Mouse (Mus musculus) cerebellum, adult 9-11 months (tissue): ENCODE measurements at regions not wholly inside any gene's neighbourhood (a gene's known extent, or its start where the extent isn't known, plus 50 kb on each side); places are given as distances from the start of the nearest gene placed in this dataset.

Source experiments
- DNase-seq: peaks from one replicate; pipeline ENCODE4 v3.0.0; 2022

GRCm38 (mm10) chr6:102977122-102977521 lies 404.2 kb upstream of the Cntn3 start:
- DNase-seq, result no peak

GRCm38 (mm10) chr6:103023326-103023725 lies 450.4 kb upstream of the Cntn3 start:
- no peak for DNase-seq

GRCm38 (mm10) chr6:103024006-103024405 lies 451.1 kb upstream of the Cntn3 start:
- peak; percentile 7 for DNase-seq

DNA sequence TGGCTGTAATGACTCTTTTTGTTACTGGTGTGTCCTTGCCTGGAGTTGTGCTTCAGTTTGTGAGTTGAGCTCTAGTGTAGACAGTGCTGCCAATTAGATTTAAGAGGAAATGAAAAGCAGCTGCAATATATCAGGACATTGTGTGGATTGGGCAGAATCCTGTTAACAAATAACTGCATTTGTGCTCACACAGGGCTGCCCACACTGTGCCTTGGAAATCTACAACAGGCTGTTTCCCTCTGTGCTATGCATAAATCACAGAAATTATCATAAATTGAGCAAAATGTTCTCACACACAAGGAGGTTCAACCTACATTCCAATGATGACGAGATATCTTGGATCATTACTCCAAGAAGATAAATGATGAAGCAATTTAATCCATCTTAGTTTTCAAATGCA lies 455.2 kb upstream of the Cntn3 start:
- no peak for DNase-seq

DNA sequence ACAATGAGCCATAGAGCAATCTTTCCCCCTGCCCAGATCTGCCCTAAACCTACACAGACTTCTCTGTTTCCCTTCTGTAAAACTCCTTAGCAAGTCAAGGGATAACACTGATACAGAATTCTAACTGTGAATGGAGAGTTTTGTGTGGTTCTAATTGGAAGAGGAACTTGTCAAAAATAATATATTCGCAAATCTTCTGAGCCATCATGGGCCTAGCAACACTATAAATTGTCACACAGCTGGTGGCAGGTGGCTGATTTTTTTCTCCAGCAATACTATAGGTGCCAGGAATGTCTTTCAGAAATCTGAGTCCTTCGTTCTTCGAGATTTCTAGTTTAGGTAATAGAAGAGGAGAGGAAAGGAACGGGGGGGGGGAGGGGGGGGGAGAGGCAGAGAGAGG lies 460.5 kb upstream of the Cntn3 start:
- DNase-seq, result no peak

DNA sequence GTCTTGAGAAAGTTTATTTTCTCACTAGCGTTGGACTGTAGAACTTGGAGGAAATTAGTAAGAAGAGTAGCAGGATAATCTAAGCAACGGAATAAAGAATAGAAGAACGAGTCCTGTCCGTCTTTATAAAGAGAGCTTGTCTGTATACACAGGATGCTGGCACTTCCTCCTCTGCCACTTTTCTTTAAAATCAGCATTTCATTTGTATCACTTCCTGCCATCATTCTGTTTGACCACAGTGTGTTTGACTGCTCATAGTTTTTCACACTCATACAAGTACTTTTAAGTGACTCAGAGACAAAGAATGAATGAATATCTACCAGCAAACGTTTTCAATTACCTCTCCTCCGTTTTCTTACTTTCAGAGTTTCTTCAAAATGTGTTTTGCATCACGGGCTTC lies 461.0 kb upstream of the Cntn3 start:
- no peak for DNase-seq

DNA sequence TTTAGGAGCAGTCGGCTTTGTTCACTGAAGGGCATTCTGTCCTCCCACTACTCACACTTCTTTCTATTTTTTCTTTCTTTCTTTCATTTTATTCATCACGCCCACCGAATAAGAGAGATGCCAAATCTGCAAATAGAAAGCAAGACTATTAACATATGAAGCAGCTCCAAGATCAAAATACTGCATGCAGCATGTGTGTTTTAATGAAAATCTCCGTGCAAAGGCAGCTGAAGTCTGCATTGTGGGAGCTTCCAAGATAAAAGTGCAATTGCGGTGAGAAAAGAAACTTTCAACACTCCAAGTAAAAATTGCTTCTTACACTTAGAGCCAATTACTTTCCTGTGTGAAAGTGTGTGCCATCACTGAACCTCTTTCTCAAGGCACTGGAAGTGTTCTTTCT lies 449.8 kb upstream of the Chl1 start:
- no peak for DNase-seq

- DNase-seq, result no peak
Observed at GRCm38 (mm10) chr6:103106189-103106588, 404.2 kb upstream of the Chl1 start.

GRCm38 (mm10) chr6:103119537-103119936 lies 390.8 kb upstream of the Chl1 start:
- DNase-seq, result no peak

DNA sequence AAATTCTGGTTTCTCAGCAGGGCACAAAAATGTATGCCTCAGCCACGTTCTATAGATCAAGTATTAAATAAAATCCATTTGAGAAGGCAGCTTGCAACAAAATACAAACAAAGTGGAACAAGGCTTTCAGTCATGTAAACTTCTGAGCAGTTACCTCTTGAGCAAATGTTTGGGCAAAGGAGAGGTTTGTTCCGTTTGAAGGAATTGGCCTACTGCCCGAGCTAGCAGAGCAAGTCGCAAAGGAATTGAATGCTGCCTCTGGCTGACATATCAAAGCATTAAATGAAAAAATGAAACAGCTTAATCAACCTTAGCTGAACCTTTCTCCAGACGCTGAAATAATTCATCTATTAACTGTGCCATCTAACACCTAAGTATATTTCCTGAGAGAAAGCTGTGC lies 369.5 kb upstream of the Chl1 start:
- DNase-seq, result no peak

- DNase-seq, result no peak
Observed at GRCm38 (mm10) chr6:103177851-103178250, 332.5 kb upstream of the Chl1 start.

DNA sequence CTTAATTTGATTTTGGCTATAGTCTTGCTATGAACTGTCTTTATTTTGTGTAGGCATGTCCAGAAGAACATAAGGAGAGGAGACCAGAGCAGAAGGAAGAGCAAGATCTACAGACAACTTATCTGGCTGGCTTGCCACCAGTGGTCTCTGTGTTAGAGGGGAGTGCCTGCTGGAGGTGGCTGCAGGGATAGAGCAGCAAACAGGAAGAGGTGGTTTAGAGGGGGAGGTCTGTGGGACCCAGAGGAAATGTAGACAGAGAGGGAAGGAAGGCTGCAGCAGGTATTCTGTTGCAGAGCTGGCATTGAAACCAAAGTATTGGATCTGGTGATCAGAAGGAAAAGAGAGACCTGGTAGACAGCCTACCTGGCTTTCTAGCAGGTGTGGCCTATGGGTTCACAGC lies 327.0 kb upstream of the Chl1 start:
- DNase-seq, result no peak

GRCm38 (mm10) chr6:103196838-103197237 lies 313.5 kb upstream of the Chl1 start:
- no peak for DNase-seq

- no peak for DNase-seq
Observed at GRCm38 (mm10) chr6:103201605-103202004, 308.8 kb upstream of the Chl1 start.

GRCm38 (mm10) chr6:103209202-103209601 lies 301.2 kb upstream of the Chl1 start:
- DNase-seq, result no peak

- DNase-seq, result no peak
Observed at GRCm38 (mm10) chr6:103213160-103213559, 297.2 kb upstream of the Chl1 start.

GRCm38 (mm10) chr6:103236896-103237295 lies 273.5 kb upstream of the Chl1 start:
- no peak for DNase-seq

- DNase-seq, result peak; percentile 17
Observed at GRCm38 (mm10) chr6:103268984-103269383, 241.4 kb upstream of the Chl1 start.

DNA sequence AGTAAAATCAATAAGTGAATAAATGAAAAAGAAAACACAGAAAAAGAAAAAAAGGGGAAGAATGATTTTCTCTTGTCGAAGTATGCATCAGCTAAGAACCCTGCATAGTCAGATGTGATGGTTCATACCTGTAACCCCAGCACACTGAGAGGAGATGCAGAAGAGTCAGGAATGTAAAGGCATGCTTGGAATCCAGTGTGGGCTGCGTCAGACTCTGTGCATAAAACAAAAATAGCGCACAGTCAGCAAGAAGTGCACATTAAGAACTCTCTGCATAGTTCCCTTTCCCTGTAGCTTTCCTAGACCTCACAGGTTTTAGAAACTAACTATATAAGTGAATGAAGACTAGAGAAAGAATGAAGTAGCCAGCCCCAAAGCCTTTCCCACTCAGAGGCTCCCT lies 238.2 kb upstream of the Chl1 start:
- DNase-seq, result no peak

DNA sequence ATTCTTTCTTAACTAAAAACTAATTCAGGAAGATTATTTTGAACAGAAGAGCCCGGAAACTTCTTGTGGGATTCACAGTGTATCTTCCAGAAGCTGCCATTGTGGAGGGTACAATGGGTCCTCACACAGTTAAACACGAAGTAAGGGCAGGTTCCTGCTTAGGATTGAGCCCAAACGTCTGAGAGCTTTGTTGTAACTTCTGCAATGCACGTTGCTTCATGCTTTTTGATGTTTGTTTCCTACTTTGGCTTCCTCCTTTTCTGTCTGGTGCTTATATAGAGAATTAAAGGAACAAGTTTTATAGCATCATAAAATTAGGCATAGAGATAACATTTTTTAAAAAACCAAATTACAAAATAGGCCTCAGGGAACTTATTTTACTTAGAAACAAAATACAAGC lies 235.3 kb upstream of the Chl1 start:
- no peak for DNase-seq

- no peak for DNase-seq
Observed at GRCm38 (mm10) chr6:103275476-103275875, 234.9 kb upstream of the Chl1 start.

- no peak for DNase-seq
Observed at GRCm38 (mm10) chr6:103296015-103296414, 214.4 kb upstream of the Chl1 start.

DNA sequence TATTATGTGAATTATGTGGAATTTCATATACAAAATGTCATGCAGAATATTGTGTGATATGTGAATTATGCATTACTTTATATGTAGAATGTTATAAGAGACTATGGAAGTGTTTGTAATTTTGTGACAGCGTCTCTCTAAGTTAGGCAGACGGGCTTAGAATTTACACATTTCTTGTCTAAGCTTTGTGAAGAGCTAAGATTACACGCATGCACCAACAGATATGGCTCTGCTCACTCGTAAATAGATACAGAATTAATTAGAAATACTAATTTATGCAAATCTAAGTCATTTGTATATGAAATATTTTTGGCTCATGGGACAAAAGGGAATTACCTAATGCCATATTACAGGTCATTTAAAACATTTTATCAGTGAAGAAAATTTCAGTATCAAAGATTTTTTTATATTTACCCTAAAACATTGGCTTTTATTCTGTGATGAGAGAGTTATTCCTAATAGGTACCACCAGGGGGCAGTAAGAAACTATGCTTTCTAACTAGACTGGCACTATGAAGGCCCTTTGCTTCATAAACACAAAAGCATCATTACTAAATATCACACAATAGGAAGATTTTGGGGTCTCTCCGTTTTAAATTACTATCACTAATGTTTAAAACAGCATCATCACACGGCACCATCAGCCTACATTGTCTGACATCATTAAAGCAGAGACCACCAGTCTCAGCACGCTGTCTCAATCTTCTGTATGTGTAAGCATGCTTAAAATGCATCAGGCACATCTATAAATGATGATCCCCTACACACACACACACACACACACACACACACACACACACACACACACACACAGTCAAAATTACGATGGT lies 203.8 kb upstream of the Chl1 start:
- DNase-seq, result no peak

DNA sequence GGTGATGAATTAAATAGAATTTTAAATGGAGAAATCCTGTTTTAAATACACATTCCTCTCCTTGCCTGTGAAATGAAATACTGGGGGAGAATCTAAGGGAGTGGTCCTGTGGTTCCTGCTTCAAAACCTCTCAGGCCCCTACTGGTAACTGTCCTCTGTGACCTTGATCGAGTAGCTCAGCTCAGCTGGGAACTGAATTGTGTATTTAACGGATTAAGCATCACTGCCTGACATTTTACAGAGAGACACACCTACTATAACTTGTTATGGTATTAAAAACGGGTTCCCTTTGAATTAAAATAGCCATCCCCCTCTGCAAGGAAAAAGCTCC lies 203.2 kb upstream of the Chl1 start:
- no peak for DNase-seq

DNA sequence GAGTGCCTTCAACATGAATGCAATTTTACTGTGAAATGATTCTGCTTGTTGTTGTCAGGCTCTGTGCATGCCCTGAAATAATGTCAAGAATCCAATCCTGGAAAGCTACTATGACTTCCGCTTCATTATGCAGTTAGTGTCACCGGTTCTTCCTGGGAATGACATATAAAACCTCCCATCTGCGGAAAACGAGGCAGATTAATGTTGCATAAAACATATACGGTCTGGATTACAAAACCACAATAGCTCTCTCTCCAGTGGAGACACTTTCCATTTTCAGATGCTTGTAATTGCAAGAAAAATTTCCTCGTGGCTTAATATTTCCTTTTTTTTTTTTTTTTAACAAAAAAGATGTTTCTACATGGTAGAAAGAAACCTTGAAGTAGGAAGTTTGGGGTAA lies 198.2 kb upstream of the Chl1 start:
- DNase-seq, result no peak
